Mouse (Mus musculus) heart, postnatal 10 days (tissue): Measurements from ENCODE around the gene Polr2c. TPM values are rescaled to one million over a fixed set of nuclear protein-coding genes. Genes with fewer than 3 reads are reported as not detected.

ENCODE experiments used
- DNase-seq, 2 experiments: peaks; one replicate each; pipeline ENCODE4 v3.0.0; 2021
- intact Hi-C: fragments of 180-260 bp; cut with DNase I; formaldehyde crosslinking; loops from one replicate; pipeline ENCODE4 v1.15.1; 2025
- total RNA-seq, 2 experiments: library from RNA; stranded (reverse); gene quantifications; 2 replicates each; pipeline ENCODE4 v1.2.3; 2021

The Polr2c gene
- total RNA-seq, 2 experiments from 2014 or later, result 61.5 to 63.6 TPM

DNA sequence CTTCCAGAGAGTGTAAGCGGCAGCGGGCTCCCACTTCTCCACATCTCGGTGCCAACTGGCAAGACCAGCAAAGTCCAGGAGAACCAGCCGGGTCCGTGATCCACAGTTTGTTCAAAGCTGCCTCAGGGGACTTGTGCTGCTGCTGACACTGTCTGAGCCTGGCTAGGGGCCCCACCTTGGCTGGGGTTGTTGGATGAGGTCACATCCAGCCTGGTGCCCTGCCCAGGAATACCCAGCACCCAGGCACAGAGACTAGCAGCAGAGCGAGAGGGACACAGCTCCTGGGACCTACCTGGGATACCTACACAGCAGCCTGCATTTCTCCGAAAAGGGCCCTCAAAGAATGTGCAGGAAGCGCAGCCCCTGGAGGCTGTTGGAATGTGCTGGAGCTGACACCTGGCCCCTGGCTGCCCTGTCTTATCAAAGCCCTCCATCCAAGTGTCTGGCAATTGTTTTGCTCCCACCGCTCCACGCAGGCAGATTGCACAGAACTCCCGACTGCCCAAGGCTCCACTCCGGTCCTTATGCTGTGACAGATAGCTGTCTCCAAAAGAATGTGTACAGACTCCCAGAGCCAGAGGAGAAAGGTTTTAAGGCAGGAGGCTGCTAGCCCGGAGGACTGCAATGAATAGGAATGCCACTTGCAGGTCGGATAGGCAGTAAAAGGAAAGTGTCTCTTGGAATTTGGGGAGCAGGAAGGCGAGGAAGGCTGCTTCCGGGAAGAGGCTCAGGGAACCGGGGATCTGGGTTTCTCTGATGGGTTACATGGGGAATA, 18.0 kb downstream of the Polr2c start:
- intact Hi-C loops, result no loop called here
- DNase-seq, result peak; percentile 48 to 49

DNA sequence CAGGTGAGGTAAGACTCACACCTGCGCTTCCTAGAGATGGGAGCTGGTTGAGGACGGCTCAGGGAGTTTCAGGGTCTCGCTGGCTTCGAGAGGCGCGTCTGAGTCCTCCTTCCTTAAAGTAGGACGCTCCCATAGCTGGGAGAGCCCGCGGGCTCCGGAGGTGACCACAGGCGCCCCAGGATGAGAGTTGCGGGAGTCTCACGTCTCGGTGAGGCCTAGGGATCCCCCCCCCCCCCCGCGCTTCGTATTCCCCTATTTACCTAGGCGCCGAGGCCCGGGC, 18.6 kb downstream of the Polr2c start:
- peak; percentile 22 to 36 for DNase-seq
- intact Hi-C loops, result no loop called here

DNA sequence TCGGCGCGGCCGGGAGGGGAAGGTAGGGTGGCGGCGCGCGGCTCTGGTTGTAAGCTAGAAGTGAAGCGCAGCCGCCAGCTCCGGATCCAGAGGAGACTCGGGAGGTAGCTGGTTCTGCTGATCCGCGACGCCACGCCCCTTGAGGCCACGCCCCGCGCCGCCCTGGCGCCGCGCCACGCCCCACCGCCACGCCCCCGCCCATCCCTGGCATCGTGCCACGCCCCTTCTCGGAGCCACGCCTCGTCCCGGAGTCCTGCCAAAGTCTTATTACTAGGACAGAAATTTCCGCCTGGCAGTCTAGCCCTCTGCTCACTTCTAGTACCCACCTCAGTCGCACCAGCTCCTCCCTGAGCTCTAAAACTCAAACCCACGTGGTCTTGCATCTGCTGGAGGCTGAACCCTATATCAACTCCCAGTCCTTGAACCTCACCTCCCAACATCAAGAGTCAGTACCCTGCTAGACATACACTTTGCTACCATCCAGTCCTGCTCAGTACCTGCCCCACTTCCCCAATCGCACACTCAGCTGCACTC, 19.0 kb downstream of the Polr2c start, which contains the start of gene Dok4:
Gene Dok4, minus strand, starts transcription at position 134 of the 534 bp plus-strand sequence.
- peak; percentile 92 to 93 for DNase-seq
- intact Hi-C loops, result no loop called here

DNA sequence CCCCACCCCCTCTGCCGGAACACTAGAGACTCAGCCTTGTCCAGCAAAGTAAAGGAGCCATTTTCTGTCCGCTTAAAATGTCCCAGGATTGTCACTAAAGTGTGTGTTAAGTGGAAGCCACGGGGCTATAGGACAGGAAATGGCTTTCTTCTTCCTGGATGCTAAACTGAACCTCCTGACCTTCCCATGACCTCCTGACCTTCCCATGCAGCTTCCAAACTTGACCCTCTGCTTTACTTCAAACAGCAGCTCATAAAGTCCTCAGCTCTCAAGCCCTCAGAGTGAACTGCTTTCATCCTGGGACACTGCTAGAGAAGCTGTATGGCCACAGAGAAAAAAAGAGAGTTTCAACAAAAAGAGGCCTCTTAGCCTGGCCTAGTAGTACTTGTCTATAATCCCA, 19.6 kb downstream of the Polr2c start:
- no peak for DNase-seq
- intact Hi-C loops, result no loop called here

DNA sequence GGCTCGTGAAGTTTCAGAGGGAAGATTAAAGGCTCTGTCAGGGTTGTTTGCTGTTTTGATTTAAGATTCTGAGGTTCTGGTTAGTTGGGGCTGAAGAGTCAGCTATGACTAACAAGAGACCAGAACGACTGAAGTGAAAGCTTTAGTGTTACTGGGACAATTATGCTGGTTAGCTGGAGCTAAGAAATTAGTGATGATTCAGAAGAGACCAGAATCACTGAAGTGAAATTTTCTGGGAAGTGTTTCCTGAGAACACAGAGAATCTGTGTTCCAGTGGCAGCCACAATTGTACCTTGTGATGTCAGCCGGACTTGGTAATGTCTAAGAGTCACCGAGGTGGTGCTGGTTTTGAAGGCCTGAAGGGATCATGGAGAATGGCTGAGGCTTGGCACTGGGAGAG, 23.5 kb downstream of the Polr2c start:
- intact Hi-C loops, result no loop called here
- DNase-seq, result no peak

DNA sequence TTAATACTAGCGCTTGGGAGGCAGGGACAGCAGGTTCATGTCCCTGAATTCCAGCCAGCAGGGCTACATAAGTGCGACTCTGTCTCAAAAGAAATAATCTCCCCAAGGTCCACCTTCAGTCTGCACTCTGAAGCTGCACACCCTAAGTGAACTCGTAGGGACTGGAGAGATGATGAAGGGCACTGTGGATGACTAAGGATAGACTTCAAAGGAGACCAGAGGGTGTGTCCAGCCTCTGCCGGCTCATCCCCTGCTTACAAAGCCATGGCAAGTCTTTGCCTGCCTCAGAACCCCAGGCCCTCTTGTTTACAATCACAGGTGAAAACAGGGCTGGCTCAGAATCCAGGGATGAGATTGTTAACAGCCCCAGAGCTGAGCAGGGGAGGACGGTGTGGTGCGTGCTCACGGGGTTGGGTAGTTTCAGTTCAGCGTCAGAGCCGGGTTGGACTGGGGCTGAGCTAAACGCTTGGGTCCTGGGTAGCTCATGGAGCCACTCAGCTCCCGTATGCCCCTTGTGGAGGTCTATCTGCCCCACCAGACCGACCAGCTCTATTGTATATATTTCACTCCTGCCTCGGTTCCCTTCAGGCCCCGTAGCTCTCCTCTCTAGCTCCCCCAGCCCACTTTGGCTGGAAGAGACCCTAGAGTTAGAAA, 31.3 kb downstream of the Polr2c start:
- DNase-seq, result no peak
- intact Hi-C loops, result no loop called here

DNA sequence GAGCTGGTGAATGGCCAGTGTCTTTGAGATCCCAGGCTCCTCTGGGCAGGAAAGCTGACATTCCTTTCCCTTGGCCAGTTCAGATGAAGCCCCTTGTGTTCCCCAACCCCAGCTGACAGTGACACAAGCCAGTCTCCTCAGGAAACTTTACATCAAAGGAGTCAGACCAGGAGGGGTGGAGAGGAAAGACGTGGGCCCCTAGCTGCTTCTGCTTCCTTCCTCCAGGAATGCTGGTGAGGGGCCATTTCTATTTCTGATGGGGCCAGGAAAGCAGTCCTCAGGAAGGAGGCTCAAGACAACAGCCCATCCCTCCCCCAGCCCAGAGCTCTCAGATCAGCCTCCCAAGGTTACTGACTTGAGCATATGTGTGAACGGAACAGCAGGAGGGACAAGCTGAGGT, 35.7 kb downstream of the Polr2c start:
- no peak for DNase-seq
- intact Hi-C loops, result no loop called here

DNA sequence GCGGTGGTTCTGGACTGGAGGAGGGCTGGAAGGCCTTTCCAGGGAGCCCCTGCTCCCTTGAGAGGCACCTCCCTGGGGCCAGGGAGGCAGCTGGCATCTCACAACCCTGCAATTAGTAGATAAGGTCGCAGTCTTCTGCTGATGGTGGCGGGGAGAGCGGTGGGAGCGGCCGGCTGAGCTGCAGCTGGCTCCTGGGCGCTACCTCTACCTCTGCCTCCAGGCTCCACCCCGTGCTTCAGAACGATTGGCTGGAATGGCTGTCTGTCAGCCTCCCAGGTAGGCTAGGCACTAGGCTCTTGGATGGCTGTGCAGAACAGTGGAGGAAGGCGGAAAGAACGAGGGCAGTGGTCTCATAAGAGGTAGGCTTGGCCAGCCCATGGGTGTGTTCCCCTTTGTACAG, 42.0 kb downstream of the Polr2c start:
- no peak for DNase-seq
- intact Hi-C loops, result no loop called here

DNA sequence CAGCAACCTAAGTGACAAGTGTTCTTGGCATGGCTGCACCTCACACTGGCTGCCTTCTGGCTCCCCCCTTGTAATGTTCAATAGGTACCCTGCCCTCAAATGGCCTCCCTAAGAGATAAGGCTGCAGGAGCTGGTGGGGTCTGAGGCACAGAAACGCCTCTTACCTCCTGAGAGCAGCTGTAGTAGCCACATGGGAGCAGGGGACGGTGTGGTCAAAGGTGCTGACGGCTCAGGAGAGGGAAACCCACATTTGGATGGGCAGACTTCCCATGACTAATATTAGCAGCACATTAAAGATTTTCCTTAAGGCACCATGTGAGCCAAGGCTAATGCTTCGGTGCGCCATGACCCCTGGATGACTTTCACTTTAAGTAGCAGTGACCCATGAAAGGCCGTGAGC, 43.4 kb downstream of the Polr2c start:
- DNase-seq, result peak; percentile 49 to 65
- intact Hi-C loops, result no loop called here

DNA sequence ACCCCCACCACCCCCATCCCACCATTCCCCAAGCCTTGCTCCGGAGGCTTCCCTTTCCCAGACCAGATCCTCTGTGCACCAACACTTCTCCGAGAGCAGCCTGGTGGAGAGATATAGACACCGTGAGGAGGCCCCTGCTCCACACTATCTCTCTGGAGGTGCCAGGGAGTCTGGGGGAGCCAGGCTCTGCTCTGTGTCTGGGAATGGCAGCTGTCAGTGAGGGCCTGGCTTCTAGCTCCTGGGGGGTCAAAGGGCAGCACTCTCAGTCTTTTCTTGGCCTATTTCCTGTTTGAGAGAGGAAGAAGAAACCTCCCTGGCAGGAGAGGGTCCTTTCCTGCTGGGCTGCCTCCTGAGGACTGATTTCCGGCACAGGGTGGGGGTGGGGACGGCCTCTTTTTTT, 43.8 kb downstream of the Polr2c start:
- intact Hi-C loops, result no loop called here
- peak; percentile 32 to 48 for DNase-seq

DNA sequence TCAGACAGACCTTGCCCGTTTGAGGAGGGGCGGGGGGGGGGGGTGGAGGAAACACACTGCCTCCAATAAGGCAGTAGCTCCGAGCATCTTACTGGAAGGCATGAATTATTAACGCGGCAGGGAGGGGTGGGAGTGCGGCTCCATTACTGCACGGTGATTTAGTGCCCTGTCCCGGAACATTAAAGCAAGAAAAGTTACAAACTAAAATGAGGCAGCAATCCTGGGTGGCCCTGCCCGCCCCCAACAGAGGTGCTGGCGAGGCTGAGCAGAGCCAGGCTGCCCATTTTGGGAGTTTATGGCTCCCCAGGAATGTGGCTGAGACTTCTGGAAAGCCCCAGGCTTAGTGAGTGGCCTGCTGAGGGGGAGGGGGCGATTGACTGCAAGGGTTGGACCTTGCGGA, 46.5 kb downstream of the Polr2c start:
- intact Hi-C loops, result no loop called here
- no peak for DNase-seq

DNA sequence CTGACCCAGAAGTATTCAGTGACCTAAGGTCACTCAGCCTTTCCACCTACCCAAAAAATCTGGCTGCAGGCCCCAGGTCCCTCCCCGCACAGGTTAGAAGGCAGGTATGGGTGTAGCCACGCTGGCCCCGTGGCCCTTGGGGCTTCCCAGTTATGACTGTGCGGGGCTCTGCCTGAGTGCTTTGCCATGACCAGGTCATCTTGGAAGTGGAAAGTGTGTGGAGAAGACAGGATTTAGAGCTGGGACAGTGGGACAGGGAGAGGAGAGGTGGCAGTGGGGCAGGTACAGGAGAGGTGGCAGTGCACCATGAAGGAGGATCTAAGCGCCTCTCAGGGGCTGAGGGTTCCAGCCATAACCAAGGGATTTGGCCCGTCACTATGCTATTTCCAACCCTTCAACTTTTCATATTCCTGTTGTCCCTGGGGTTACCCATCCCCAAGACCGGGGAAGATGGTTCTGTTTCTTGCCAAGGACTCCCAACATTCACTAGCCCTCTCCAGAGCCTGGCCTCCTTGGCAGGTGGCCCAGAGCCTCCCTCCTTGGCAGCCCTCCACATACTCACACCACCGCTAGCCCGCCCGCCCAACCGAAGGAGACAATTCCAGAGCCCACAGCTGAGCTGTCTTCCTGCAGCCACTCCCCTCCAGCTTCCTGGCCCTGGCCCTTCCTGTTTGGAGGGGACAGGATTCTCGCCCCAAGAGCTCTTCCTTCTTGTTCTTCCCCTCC, 47.4 kb downstream of the Polr2c start:
- DNase-seq, result peak; percentile 93 to 96
- intact Hi-C loops, result loop anchor here (1.0 kb wide), 1 partner anchor 30 kb away; no protein-coding TSS in a partner anchor

DNA sequence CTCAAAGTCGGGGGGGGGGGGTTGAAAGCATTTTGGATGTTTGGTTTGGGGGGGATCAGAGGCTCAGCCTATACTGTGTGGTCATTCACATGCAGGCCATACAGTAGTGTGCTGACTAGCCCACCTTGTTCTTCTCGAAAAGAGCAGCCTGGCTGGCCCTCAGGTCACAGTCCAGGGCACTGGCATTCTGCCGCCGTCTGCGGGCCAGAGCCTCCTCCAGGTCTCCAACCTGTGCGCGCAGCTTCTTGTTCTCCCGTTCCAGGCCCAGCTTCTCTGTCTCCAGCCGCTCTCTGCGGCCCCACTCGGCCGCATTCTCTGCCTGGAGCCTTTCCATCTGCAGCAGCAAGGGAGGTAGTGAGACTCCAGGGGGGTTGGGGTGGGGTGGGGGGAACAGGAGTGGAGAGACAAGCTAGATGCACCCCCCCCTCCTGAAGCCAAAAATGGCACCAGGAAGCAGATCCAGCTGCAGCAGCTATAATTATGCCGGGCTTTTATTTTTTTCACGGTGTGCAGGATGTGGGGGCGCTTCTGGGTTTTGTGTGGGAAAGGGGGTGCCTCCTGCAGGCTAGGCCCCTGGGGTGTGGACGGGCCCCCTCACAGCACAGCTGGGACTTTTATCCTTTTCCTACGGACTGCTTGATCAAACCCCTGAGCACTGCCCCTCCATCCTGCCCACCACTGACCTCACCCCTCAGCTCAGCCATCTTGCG, 50.5 kb downstream of the Polr2c start:
- DNase-seq, result peak in 1 of 2 experiments; percentile 44
- intact Hi-C loops, result loop anchor here (1.0 to 2.0 kb wide), 2 partner anchors 85 to 93 kb away; no protein-coding TSS in a partner anchor

DNA sequence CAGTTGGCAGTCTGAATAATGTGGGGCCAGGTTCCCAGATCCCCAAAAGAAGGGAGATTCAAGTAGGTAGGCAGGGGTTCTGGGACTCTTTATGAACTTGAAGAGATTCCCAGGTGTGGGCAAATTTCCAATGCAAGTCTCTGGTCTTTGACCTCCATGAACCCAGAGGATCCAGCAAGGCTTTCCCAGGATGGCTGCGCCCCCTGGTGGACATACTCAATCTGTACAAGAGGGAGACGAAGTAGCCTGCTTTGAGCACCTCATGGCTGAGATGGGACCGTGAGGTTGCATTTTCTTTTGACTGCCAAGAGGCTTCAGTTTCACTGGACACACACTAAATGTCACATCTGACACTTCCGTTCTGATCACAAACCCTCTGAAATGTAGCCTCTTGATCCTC, 51.6 kb downstream of the Polr2c start:
- intact Hi-C loops, result loop anchor here (1.0 to 2.0 kb wide), 3 partner anchors 35 to 94 kb away; no protein-coding TSS in a partner anchor
- peak; percentile 87 to 94 for DNase-seq

DNA sequence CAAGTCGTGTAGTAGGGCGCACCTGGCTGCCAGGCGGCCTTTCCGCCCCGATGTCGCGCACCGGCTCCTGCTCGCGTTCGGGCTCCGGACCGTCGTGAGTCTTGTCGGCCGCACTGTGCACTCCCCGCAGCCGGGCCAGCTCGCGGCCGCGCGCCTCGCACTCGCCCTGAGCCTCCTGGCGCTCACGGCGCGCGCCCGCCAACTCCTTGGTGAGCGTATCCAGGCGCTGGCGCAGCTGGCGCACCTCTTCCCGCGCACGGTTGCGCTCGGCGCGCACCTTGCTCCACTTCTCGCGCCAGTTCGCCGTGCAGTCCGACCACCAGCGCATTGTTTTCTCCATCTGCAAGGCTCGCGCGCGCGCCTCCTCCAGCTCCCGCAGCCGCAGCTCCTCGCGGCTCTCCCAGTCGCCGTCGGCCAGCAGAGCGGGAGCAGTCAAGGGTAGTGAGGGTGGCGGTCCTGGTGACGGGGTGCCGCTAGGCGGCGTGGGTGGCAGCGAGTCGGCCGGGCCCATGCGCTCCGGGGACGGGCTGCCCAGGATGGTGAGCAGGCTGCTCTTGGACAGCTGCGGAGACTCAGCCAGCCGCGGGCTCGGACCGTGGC, 55.9 kb downstream of the Polr2c start:
- intact Hi-C loops, result loop anchor here (5.0 kb wide), 1 partner anchor 206 kb away; no protein-coding TSS in a partner anchor
- DNase-seq, result peak; percentile 62 to 76

DNA sequence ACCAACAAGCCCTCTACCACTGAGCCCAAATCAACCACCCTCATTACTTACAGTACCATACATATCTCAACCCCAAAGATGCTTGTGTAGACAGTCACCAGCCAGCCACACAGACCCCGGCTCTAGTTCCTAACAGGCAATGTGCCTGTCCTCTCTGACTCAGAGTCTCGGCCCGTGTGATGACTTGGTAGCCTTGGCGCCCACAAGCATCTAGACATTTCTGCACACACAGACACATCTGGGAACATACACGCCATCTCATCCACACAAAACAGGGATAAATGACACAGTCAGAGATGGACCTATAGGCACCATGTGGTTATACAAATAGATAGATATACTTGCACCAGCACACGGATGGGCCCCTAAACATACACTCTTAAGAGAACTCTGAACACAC, 57.0 kb downstream of the Polr2c start:
- no peak for DNase-seq
- intact Hi-C loops, result loop anchor here (5.0 kb wide), 1 partner anchor 207 kb away; no protein-coding TSS in a partner anchor

DNA sequence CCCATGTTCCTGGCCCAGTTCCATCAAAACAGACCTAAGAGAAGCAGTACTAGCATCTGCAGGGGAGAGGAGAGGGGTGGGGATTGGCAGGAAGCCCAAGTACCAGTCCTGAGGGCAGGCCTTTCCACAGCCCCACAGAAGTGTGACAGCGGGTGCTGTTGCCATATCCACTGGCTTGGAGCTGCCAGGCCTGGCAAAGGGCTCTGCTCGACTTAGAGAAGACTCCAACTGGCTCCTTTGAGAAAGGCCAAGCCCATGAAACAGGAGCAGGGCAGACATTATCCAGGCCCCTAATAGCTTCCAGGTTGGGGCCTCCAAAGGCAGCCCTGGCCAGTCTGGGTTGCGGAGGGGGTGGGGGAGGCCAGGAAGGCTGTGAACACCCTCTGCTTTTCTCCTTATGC, 57.5 kb downstream of the Polr2c start:
- peak; percentile 50 to 52 for DNase-seq
- intact Hi-C loops, result loop anchor here (5.0 kb wide), 1 partner anchor 207 kb away; no protein-coding TSS in a partner anchor

DNA sequence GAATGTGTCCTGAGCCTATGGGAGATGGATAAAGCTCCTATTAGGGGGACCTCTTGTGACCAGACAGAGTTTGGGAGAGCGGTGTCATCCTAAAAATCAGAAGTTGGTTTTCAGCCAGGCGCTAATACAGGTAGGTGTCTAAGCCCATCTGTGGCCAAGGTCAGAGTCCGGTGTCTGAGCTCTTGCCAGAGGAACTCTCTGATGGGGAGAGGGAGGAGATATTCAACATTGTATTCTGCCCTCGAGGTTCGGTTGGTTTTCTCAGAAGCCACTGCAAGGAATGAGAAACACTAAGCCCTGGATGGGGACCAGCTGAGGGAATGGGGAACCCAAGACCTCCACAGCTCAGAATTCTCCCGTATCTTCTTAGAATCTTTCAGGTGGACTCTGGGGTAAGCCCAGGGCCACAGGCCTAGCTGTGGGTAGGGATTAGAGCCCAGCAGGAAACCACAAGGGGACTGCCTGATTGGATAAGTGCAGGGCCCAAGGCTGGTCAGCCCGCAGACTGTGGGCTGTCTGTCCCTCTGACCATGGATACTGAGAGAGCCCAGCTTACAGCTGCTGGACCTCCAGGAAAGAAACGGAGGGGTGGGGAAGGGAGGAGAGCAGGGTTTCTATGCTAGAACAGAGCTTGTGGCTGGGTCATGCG, 59.2 kb downstream of the Polr2c start:
- intact Hi-C loops, result no loop called here
- no peak for DNase-seq

DNA sequence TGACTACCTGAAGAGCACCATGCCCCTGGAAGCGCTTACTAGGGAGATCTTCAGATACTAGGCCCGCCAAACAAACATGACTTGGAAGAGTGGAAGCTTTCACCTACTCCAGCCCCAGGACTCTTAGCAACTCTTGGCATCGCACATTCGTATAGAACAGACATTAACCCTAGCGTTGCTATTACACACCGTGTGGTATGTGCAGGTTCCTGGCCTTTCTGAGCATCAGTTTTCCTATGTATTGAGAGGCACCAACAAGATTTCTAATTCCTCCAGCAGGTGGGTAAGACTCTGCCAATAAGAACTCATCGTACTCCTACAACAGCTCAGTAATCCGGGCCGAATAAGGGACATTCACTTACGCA, 59.7 kb downstream of the Polr2c start:
- intact Hi-C loops, result no loop called here

DNA sequence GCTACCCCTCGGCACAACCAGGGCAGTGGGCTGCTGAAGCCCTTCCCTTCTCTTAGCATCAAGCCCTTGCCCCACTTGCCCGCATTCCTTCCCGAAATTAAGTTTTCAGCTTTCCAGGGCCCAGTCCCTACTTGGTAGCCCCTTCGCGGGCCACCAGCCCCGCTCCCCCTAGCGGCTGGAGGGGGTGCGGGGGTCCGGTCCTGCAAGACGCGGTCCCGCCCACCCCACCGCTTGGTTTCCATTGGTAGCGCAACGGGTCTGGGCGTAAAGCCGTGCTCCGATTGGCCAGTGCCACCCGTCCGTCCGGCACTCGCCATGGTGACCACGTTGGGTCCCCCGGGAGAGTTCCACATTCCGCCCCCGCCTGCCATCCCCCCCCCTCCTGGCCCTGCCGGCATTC, 60.1 kb downstream of the Polr2c start:
- DNase-seq, result peak; percentile 98
- intact Hi-C loops, result no loop called here

More for the DNA sequence above, 59.7 kb downstream of the Polr2c start:
- DNase-seq, result no peak
